Mouse (Mus musculus): ENCODE data around the gene Zfp263. TPM values are rescaled to one million over a fixed set of nuclear protein-coding genes. Genes with fewer than 3 reads are reported as not detected.

Gene Zfp263
- polyA plus RNA-seq, 1 experiment = 0.01 TPM

- no peaks in the 10 kb centered on the region for H3K27me3 ChIP-seq (ENCODE audit: control insufficient read depth, insufficient read depth, insufficient read length)
- TF ChIP-seq TCF3 (IDR thresholded peaks at IDR 0.05; ENCODE audit: insufficient read length, low read depth) (no peak), E2F4 (IDR thresholded peaks at IDR 0.05; ENCODE audit: insufficient read depth) (no peak), POLR2AphosphoS2 (IDR thresholded peaks at IDR 0.05; ENCODE audit: insufficient read length, low read depth) (no peak), MYOG (IDR thresholded peaks at IDR 0.05; ENCODE audit: control insufficient read depth in 1 of 3, insufficient read depth in 1 of 3, insufficient read length in 2 of 3, low read depth in 2 of 3) (no peak), CEBPB (IDR thresholded peaks at IDR 0.05; ENCODE audit: insufficient read depth, poor library complexity, severe bottlenecking) (no peak), TCF12 (IDR thresholded peaks at IDR 0.05; ENCODE audit: insufficient read depth, poor library complexity, severe bottlenecking) (no peak), MYOD1 (IDR thresholded peaks at IDR 0.05; ENCODE audit: control insufficient read depth in 1 of 3, insufficient read length in 2 of 3, low read depth in 2 of 3) (no peak)
- no peaks in the 10 kb centered on the region for H3K79me2 ChIP-seq (ENCODE audit: control insufficient read depth, insufficient read depth)
- no peak overlapping the region for H3K4me3 ChIP-seq
- H3K4me2 ChIP-seq (ENCODE audit: low read depth) = no peak overlapping the region
- no peaks in the 10 kb centered on the region for H3K36me3 ChIP-seq (ENCODE audit: control insufficient read depth, insufficient read depth)
- no peak overlapping the region for H3ac ChIP-seq (ENCODE audit: control insufficient read depth, insufficient read length)
These were observed 27.7 kb downstream of the Zfp263 start for GRCm38 (mm10) chr16:3771603-3772002.

- no peak overlapping the region for H3ac ChIP-seq (ENCODE audit: control insufficient read depth, insufficient read length)
These were observed 32.5 kb downstream of the Zfp263 start for GRCm38 (mm10) chr16:3776365-3776764.

GRCm38 (mm10) chr16:3777986-3778385 lies 34.1 kb downstream of the Zfp263 start:
- TF ChIP-seq MYOD1 (IDR thresholded peaks at IDR 0.05; ENCODE audit: control insufficient read depth in 1 of 3, insufficient read length in 2 of 3, low read depth in 2 of 3) = no peak
- no peak for TF ChIP-seq USF1 (IDR thresholded peaks at IDR 0.05; ENCODE audit: low read depth)
- TF ChIP-seq POLR2A (IDR thresholded peaks at IDR 0.05; ENCODE audit: insufficient read length, low read depth) = no peak
- no peak for TF ChIP-seq REST (IDR thresholded peaks at IDR 0.05; ENCODE audit: insufficient read depth, insufficient read length)
- no peak for TF ChIP-seq TCF3 (IDR thresholded peaks at IDR 0.05; ENCODE audit: insufficient read length, low read depth)
- TF ChIP-seq TCF12 (IDR thresholded peaks at IDR 0.05; ENCODE audit: insufficient read depth, poor library complexity, severe bottlenecking) = no peak
- TF ChIP-seq E2F4 (IDR thresholded peaks at IDR 0.05; ENCODE audit: insufficient read depth) = no peak
- TF ChIP-seq POLR2AphosphoS2 (IDR thresholded peaks at IDR 0.05; ENCODE audit: insufficient read length, low read depth) = no peak
- no peak for TF ChIP-seq MYOG (IDR thresholded peaks at IDR 0.05; ENCODE audit: control insufficient read depth in 1 of 3, insufficient read depth in 1 of 3, insufficient read length in 2 of 3, low read depth in 2 of 3)
- TF ChIP-seq SRF (IDR thresholded peaks at IDR 0.05; ENCODE audit: control insufficient read depth, insufficient read length, low read depth) = no peak
- no peak for TF ChIP-seq MAX (IDR thresholded peaks at IDR 0.05; ENCODE audit: low read depth)
- no peak for TF ChIP-seq CEBPB (IDR thresholded peaks at IDR 0.05; ENCODE audit: insufficient read depth, poor library complexity, severe bottlenecking)

More at GRCm38 (mm10) chr16:3776365-3776764, 32.5 kb downstream of the Zfp263 start:
- no peak for TF ChIP-seq MYOD1 (IDR thresholded peaks at IDR 0.05; ENCODE audit: control insufficient read depth in 1 of 3, insufficient read length in 2 of 3, low read depth in 2 of 3)
- TF ChIP-seq MYOG (IDR thresholded peaks at IDR 0.05; ENCODE audit: control insufficient read depth in 1 of 3, insufficient read depth in 1 of 3, insufficient read length in 2 of 3, low read depth in 2 of 3) = no peak
- TF ChIP-seq MAX (IDR thresholded peaks at IDR 0.05; ENCODE audit: low read depth) = no peak
- no peak for TF ChIP-seq POLR2AphosphoS2 (IDR thresholded peaks at IDR 0.05; ENCODE audit: insufficient read length, low read depth)
- Histone ChIP-seq H3K36me3 (ENCODE audit: control insufficient read depth, insufficient read depth) (no peaks in the 10 kb centered on the region), H3K79me2 (ENCODE audit: control insufficient read depth, insufficient read depth) (no peaks in the 10 kb centered on the region), H3K27me3 (ENCODE audit: control insufficient read depth, insufficient read depth, insufficient read length) (no peaks in the 10 kb centered on the region), H3K4me3 (no peak overlapping the region), H3K4me2 (ENCODE audit: low read depth) (no peak overlapping the region)

GRCm38 (mm10) chr16:3781237-3781636 lies 37.3 kb downstream of the Zfp263 start:
- H3K4me3 ChIP-seq = no peak overlapping the region
- H3K36me3 ChIP-seq (ENCODE audit: control insufficient read depth, insufficient read depth) = no peaks in the 10 kb centered on the region
- H3ac ChIP-seq (ENCODE audit: control insufficient read depth, insufficient read length) = no peak overlapping the region
- TF ChIP-seq E2F4 (IDR thresholded peaks at IDR 0.05; ENCODE audit: insufficient read depth) (no peak), SRF (IDR thresholded peaks at IDR 0.05; ENCODE audit: control insufficient read depth, insufficient read length, low read depth) (no peak), TCF12 (IDR thresholded peaks at IDR 0.05; ENCODE audit: insufficient read depth, poor library complexity, severe bottlenecking) (no peak)
- no peaks in the 10 kb centered on the region for H3K27me3 ChIP-seq (ENCODE audit: control insufficient read depth, insufficient read depth, insufficient read length)
- no peak overlapping the region for H3K4me2 ChIP-seq (ENCODE audit: low read depth)
- no peaks in the 10 kb centered on the region for H3K79me2 ChIP-seq (ENCODE audit: control insufficient read depth, insufficient read depth)

More at GRCm38 (mm10) chr16:3777986-3778385, 34.1 kb downstream of the Zfp263 start:
- H3K27me3 ChIP-seq (ENCODE audit: control insufficient read depth, insufficient read depth, insufficient read length) = no peaks in the 10 kb centered on the region
- no peak overlapping the region for H3ac ChIP-seq (ENCODE audit: control insufficient read depth, insufficient read length)
- H3K79me2 ChIP-seq (ENCODE audit: control insufficient read depth, insufficient read depth) = no peaks in the 10 kb centered on the region
- H3K36me3 ChIP-seq (ENCODE audit: control insufficient read depth, insufficient read depth) = no peaks in the 10 kb centered on the region
- H3K4me2 ChIP-seq (ENCODE audit: low read depth) = no peak overlapping the region
- H3K4me3 ChIP-seq = no peak overlapping the region

- no peak for TF ChIP-seq REST (IDR thresholded peaks at IDR 0.05; ENCODE audit: insufficient read depth, insufficient read length)
- no peak for TF ChIP-seq POLR2A (IDR thresholded peaks at IDR 0.05; ENCODE audit: insufficient read length, low read depth)
- TF ChIP-seq TCF3 (IDR thresholded peaks at IDR 0.05; ENCODE audit: insufficient read length, low read depth) = no peak
- no peak overlapping the region for H3K4me3 ChIP-seq
These were observed 44.5 kb downstream of the Zfp263 start for GRCm38 (mm10) chr16:3788394-3788793.

More at GRCm38 (mm10) chr16:3788394-3788793, 44.5 kb downstream of the Zfp263 start:
- H3K27me3 ChIP-seq (ENCODE audit: control insufficient read depth, insufficient read depth, insufficient read length) = no peaks in the 10 kb centered on the region
- no peak overlapping the region for H3ac ChIP-seq (ENCODE audit: control insufficient read depth, insufficient read length)
- no peak overlapping the region for H3K4me2 ChIP-seq (ENCODE audit: low read depth)
- no peaks in the 10 kb centered on the region for H3K36me3 ChIP-seq (ENCODE audit: control insufficient read depth, insufficient read depth)
- no peaks in the 10 kb centered on the region for H3K79me2 ChIP-seq (ENCODE audit: control insufficient read depth, insufficient read depth)

Other genes starting within 250 kb of the Zfp263 start
- gene Olfr161, start 153.1 kb upstream of the Zfp263 start, polyA plus RNA-seq (2012; fragmentation: generic; extraction: Trizol) = not detected
- gene Mefv, start 26.0 kb upstream of the Zfp263 start, polyA plus RNA-seq (2012; fragmentation: generic; extraction: Trizol) = not detected
- not detected for gene Olfr15, start 86.8 kb downstream of the Zfp263 start, polyA plus RNA-seq (2012; fragmentation: generic; extraction: Trizol)
- 0.70 TPM for gene Zfp174, start 103.2 kb downstream of the Zfp263 start, polyA plus RNA-seq (2012; fragmentation: generic; extraction: Trizol)
- 31.2 TPM for gene Naa60, start 128.3 kb downstream of the Zfp263 start, polyA plus RNA-seq (2012; fragmentation: generic; extraction: Trizol)
- 1.7 TPM for gene Zfp597, start 140.5 kb downstream of the Zfp263 start, polyA plus RNA-seq (2012; fragmentation: generic; extraction: Trizol)
- 0.18 TPM for gene Gm20695, start 140.6 kb downstream of the Zfp263 start, polyA plus RNA-seq (2012; fragmentation: generic; extraction: Trizol)
- 3.5 TPM for gene 1700037C18Rik, start 164.6 kb downstream of the Zfp263 start, polyA plus RNA-seq (2012; fragmentation: generic; extraction: Trizol)
- gene Cluap1, start 164.7 kb downstream of the Zfp263 start, polyA plus RNA-seq (2012; fragmentation: generic; extraction: Trizol) = 10.1 TPM
- 1.3 TPM for gene Nlrc3, start 232.5 kb downstream of the Zfp263 start, polyA plus RNA-seq (2012; fragmentation: generic; extraction: Trizol)